Mouse (Mus musculus): ENCODE measurements at regions not wholly inside any gene's neighbourhood (a gene's known extent, or its start where the extent isn't known, plus 50 kb on each side); places are given as distances from the start of the nearest gene placed in this dataset.

- no peaks in the 10 kb centered on the region for H3K36me3 ChIP-seq
- H3K27me3 ChIP-seq (replicated peaks) = no peaks in the 10 kb centered on the region
- no peak overlapping the region for H3K4me2 ChIP-seq
- H3K4me3 ChIP-seq (replicated peaks) = no peak overlapping the region
- H3K9ac ChIP-seq (replicated peaks) = no peak overlapping the region
- H3K27ac ChIP-seq (replicated peaks) = no peak overlapping the region
- H3K4me1 ChIP-seq = no peaks in the 10 kb centered on the region
- WGBS = 90% methylated on average over 4 of the region's 4 CpGs
- no peak for ATAC-seq (ENCODE audit: low FRiP score)
- no peaks in the 10 kb centered on the region for H3K9me3 ChIP-seq (replicated peaks)
These were observed 617.9 kb downstream of the Kcnj2 start for GRCm38 (mm10) chr11:111683909-111684308.

GRCm38 (mm10) chr11:111687769-111688168 is 621.8 kb downstream of the Kcnj2 start:
- H3K36me3 ChIP-seq = no peaks in the 10 kb centered on the region
- no peak overlapping the region for H3K4me3 ChIP-seq (replicated peaks)
- no peaks in the 10 kb centered on the region for H3K27me3 ChIP-seq (replicated peaks)
- no peak overlapping the region for H3K9ac ChIP-seq (replicated peaks)
- H3K9me3 ChIP-seq (replicated peaks) = no peaks in the 10 kb centered on the region
- H3K4me2 ChIP-seq = no peak overlapping the region
- H3K4me1 ChIP-seq = no peaks in the 10 kb centered on the region
- H3K27ac ChIP-seq (replicated peaks) = no peak overlapping the region
- no peak for ATAC-seq (ENCODE audit: low FRiP score)
- WGBS = 75% methylated on average over 3 of the region's 3 CpGs

GRCm38 (mm10) chr11:111688186-111688860 is 622.4 kb downstream of the Kcnj2 start:
- Histone ChIP-seq H3K27ac (replicated peaks) (no peak overlapping the region), H3K9me3 (replicated peaks) (no peaks in the 10 kb centered on the region), H3K9ac (replicated peaks) (no peak overlapping the region), H3K27me3 (replicated peaks) (no peaks in the 10 kb centered on the region), H3K4me3 (replicated peaks) (no peak overlapping the region), H3K4me1 (no peaks in the 10 kb centered on the region), H3K36me3 (no peaks in the 10 kb centered on the region), H3K4me2 (no peak overlapping the region)
- ATAC-seq (ENCODE audit: low FRiP score) = no peak
- WGBS = 83% methylated on average over 6 of the region's 6 CpGs

- 83% methylated on average over 2 of the region's 2 CpGs for WGBS
- H3K27ac ChIP-seq (replicated peaks) = no peak overlapping the region
- no peak for ATAC-seq (ENCODE audit: low FRiP score)
- no peak overlapping the region for H3K4me3 ChIP-seq (replicated peaks)
- no peak overlapping the region for H3K9ac ChIP-seq (replicated peaks)
- no peaks in the 10 kb centered on the region for H3K36me3 ChIP-seq
- no peaks in the 10 kb centered on the region for H3K27me3 ChIP-seq (replicated peaks)
- H3K4me2 ChIP-seq = no peak overlapping the region
- no peaks in the 10 kb centered on the region for H3K9me3 ChIP-seq (replicated peaks)
- no peaks in the 10 kb centered on the region for H3K4me1 ChIP-seq
These were observed 623.9 kb downstream of the Kcnj2 start for GRCm38 (mm10) chr11:111689899-111690298.

- H3K4me1 ChIP-seq = no peaks in the 10 kb centered on the region
- no peaks in the 10 kb centered on the region for H3K9me3 ChIP-seq (replicated peaks)
- H3K36me3 ChIP-seq = no peaks in the 10 kb centered on the region
- H3K4me3 ChIP-seq (replicated peaks) = no peak overlapping the region
- WGBS = 95% methylated on average over 2 of the region's 2 CpGs
- no peak overlapping the region for H3K27ac ChIP-seq (replicated peaks)
- H3K9ac ChIP-seq (replicated peaks) = no peak overlapping the region
- no peaks in the 10 kb centered on the region for H3K27me3 ChIP-seq (replicated peaks)
- no peak for ATAC-seq (ENCODE audit: low FRiP score)
- no peak overlapping the region for H3K4me2 ChIP-seq
These were observed 625.5 kb downstream of the Kcnj2 start for GRCm38 (mm10) chr11:111691512-111691911.

GRCm38 (mm10) chr11:111696668-111697067 is 630.7 kb downstream of the Kcnj2 start:
- no peak for ATAC-seq (ENCODE audit: low FRiP score)
- WGBS = 92% methylated on average over 2 of the region's 2 CpGs
- H3K9ac ChIP-seq (replicated peaks) = no peak overlapping the region
- H3K4me3 ChIP-seq (replicated peaks) = no peak overlapping the region
- no peaks in the 10 kb centered on the region for H3K36me3 ChIP-seq
- H3K4me1 ChIP-seq = no peaks in the 10 kb centered on the region
- no peak overlapping the region for H3K27ac ChIP-seq (replicated peaks)
- H3K4me2 ChIP-seq = no peak overlapping the region
- H3K9me3 ChIP-seq (replicated peaks) = no peaks in the 10 kb centered on the region
- H3K27me3 ChIP-seq (replicated peaks) = no peaks in the 10 kb centered on the region

GRCm38 (mm10) chr11:111699862-111700261 is 633.9 kb downstream of the Kcnj2 start:
- Histone ChIP-seq H3K4me3 (replicated peaks) (no peak overlapping the region), H3K27ac (replicated peaks) (no peak overlapping the region), H3K27me3 (replicated peaks) (no peaks in the 10 kb centered on the region), H3K9ac (replicated peaks) (no peak overlapping the region), H3K4me1 (no peaks in the 10 kb centered on the region), H3K36me3 (no peaks in the 10 kb centered on the region), H3K9me3 (replicated peaks) (no peaks in the 10 kb centered on the region), H3K4me2 (no peak overlapping the region)
- WGBS = 81% methylated on average over 3 of the region's 3 CpGs
- no peak for ATAC-seq (ENCODE audit: low FRiP score)

GRCm38 (mm10) chr11:111706882-111707281 is 640.9 kb downstream of the Kcnj2 start:
- H3K9ac ChIP-seq (replicated peaks) = no peak overlapping the region
- no peaks in the 10 kb centered on the region for H3K27me3 ChIP-seq (replicated peaks)
- no peak overlapping the region for H3K27ac ChIP-seq (replicated peaks)
- no peak overlapping the region for H3K4me2 ChIP-seq
- no peak overlapping the region for H3K4me3 ChIP-seq (replicated peaks)
- 40% methylated on average over 4 of the region's 4 CpGs for WGBS
- no peaks in the 10 kb centered on the region for H3K4me1 ChIP-seq
- no peak for ATAC-seq (ENCODE audit: low FRiP score)
- H3K9me3 ChIP-seq (replicated peaks) = no peaks in the 10 kb centered on the region
- no peaks in the 10 kb centered on the region for H3K36me3 ChIP-seq

- WGBS = 85% methylated on average over 5 of the region's 5 CpGs
- Histone ChIP-seq H3K36me3 (no peaks in the 10 kb centered on the region), H3K27ac (replicated peaks) (no peak overlapping the region), H3K9me3 (replicated peaks) (no peaks in the 10 kb centered on the region), H3K4me1 (no peaks in the 10 kb centered on the region), H3K4me2 (no peak overlapping the region), H3K9ac (replicated peaks) (no peak overlapping the region), H3K27me3 (replicated peaks) (no peaks in the 10 kb centered on the region), H3K4me3 (replicated peaks) (no peak overlapping the region)
- no peak for ATAC-seq (ENCODE audit: low FRiP score)
These were observed 649.4 kb downstream of the Kcnj2 start for GRCm38 (mm10) chr11:111715401-111715800.

- no peak overlapping the region for H3K27ac ChIP-seq (replicated peaks)
- no peak overlapping the region for H3K9ac ChIP-seq (replicated peaks)
- no peaks in the 10 kb centered on the region for H3K36me3 ChIP-seq
- no peak overlapping the region for H3K4me2 ChIP-seq
- no peak overlapping the region for H3K4me3 ChIP-seq (replicated peaks)
- no peaks in the 10 kb centered on the region for H3K4me1 ChIP-seq
- 62% methylated on average over 4 of the region's 4 CpGs for WGBS
- no peaks in the 10 kb centered on the region for H3K9me3 ChIP-seq (replicated peaks)
- no peaks in the 10 kb centered on the region for H3K27me3 ChIP-seq (replicated peaks)
- no peak for ATAC-seq (ENCODE audit: low FRiP score)
These were observed 656.3 kb downstream of the Kcnj2 start for GRCm38 (mm10) chr11:111722276-111722675.

GRCm38 (mm10) chr11:111728148-111728547 is 662.2 kb downstream of the Kcnj2 start:
- Histone ChIP-seq H3K9me3 (replicated peaks) (no peaks in the 10 kb centered on the region), H3K4me1 (no peaks in the 10 kb centered on the region), H3K4me2 (no peak overlapping the region), H3K36me3 (no peaks in the 10 kb centered on the region), H3K9ac (replicated peaks) (no peak overlapping the region), H3K4me3 (replicated peaks) (no peak overlapping the region), H3K27me3 (replicated peaks) (no peaks in the 10 kb centered on the region), H3K27ac (replicated peaks) (no peak overlapping the region)
- ATAC-seq (ENCODE audit: low FRiP score) = no peak
- WGBS = 49% methylated on average over 4 of the region's 4 CpGs

- Histone ChIP-seq H3K27ac (replicated peaks) (no peak overlapping the region), H3K27me3 (replicated peaks) (no peaks in the 10 kb centered on the region), H3K36me3 (no peaks in the 10 kb centered on the region), H3K4me2 (no peak overlapping the region), H3K9me3 (replicated peaks) (no peaks in the 10 kb centered on the region), H3K4me3 (replicated peaks) (no peak overlapping the region), H3K4me1 (no peaks in the 10 kb centered on the region), H3K9ac (replicated peaks) (no peak overlapping the region)
- no peak for ATAC-seq (ENCODE audit: low FRiP score)
- WGBS = 78% methylated on average over 8 of the region's 8 CpGs
These were observed 666.1 kb downstream of the Kcnj2 start for GRCm38 (mm10) chr11:111732096-111732495.

GRCm38 (mm10) chr11:111735446-111735845 is 669.5 kb downstream of the Kcnj2 start:
- H3K27ac ChIP-seq (replicated peaks) = no peak overlapping the region
- H3K9me3 ChIP-seq (replicated peaks) = no peaks in the 10 kb centered on the region
- ATAC-seq (ENCODE audit: low FRiP score) = no peak
- H3K9ac ChIP-seq (replicated peaks) = no peak overlapping the region
- 96% methylated on average over 1 of the region's 1 CpGs for WGBS
- no peaks in the 10 kb centered on the region for H3K27me3 ChIP-seq (replicated peaks)
- no peak overlapping the region for H3K4me3 ChIP-seq (replicated peaks)
- no peaks in the 10 kb centered on the region for H3K36me3 ChIP-seq
- H3K4me2 ChIP-seq = no peak overlapping the region
- H3K4me1 ChIP-seq = no peaks in the 10 kb centered on the region

All from neural tube, embryonic 15.5 days (tissue).